Mouse (Mus musculus): ENCODE results near the gene Osbpl3.

- no peak for TF ChIP-seq POLR2A (IDR thresholded peaks at IDR 0.05; ENCODE audit: insufficient read depth, low read depth, low read length)
- no peak for TF ChIP-seq CTCF (IDR thresholded peaks at IDR 0.05; ENCODE audit: insufficient read depth, low read depth, low read length)
Measured at GRCm38 (mm10) chr6:50457551-50458348, 1.7 kb upstream of the Osbpl3 start.

Data from olfactory bulb, adult 2 months (tissue).